9 mouse cellular contexts compared by ENCODE assay signal in the genomic region with DNA sequence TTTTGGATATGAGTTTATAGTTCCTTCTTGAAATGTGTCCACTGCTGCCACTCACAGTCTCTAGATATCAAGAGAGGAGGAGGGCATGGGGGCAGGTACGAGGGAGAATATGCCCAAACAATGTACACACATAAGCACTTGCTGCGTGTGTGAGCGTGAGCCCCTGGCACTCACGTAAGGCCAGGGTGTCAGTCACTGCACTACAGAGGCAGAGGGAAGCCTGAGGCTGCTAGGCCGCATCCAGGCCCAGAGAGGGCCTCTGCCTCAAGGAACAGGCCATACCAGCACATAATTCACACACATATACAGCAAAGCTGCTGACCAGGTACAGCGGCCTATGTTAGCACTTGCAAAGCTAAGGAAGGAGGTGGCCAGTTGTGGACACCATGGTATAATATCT. TPM values are rescaled to one million over a fixed set of nuclear protein-coding genes. Genes with fewer than 3 reads are reported as not detected.
DNase-seq lines count a peak whose midpoint lies in the region; ATAC-seq lines count a peak whose summit lies in the region.
"Had no signal": no experiment of that assay in that cellular context is flagged by ENCODE, and none has a peak within 500 bp of the region (broad histone marks: within the 10 kb centered on the region; RNA-seq: fewer than 3 reads in every experiment).

No protein-coding gene starts in this region.

- no peak overlapping the region for H3K27ac ChIP-seq in limb, embryonic 12.5 days
- H3K27ac ChIP-seq in limb, embryonic 10.5 days: no peak overlapping the region
- H3K27ac ChIP-seq in heart, embryonic 16.5 days (ENCODE audit: low read length): no peak overlapping the region
- H3K27ac ChIP-seq in liver, embryonic 16.5 days (ENCODE audit: low read length): peak overlapping the region; percentile 50; the same call in 1 of the 2 replicates

- H3K4me2 ChIP-seq in limb, embryonic 12.5 days: peak overlapping the region; percentile 67
- peak overlapping the region; percentile 81 for H3K4me2 ChIP-seq in heart, embryonic 16.5 days (ENCODE audit: low read depth, low read length)
- H3K4me2 ChIP-seq in liver, embryonic 16.5 days (ENCODE audit: low read depth, low read length): peak overlapping the region; percentile 89

- H3K27me3 ChIP-seq in erythroblast, embryonic 14.5 days (ENCODE audit: control insufficient read depth): no peaks in the 10 kb centered on the region
- no peaks in the 10 kb centered on the region for H3K27me3 ChIP-seq in limb, embryonic 12.5 days
- no peaks in the 10 kb centered on the region for H3K27me3 ChIP-seq in limb, embryonic 10.5 days (ENCODE audit: low read depth, poor library complexity, severe bottlenecking)
- H3K27me3 ChIP-seq in heart, embryonic 16.5 days (ENCODE audit: control insufficient read depth, insufficient read depth, low read length): no peaks in the 10 kb centered on the region
- no peaks in the 10 kb centered on the region for H3K27me3 ChIP-seq in liver, embryonic 16.5 days (ENCODE audit: control insufficient read depth, insufficient read depth, low read depth, low read length)

- peaks cover 34% of the 10 kb centered on the region for H3K36me3 ChIP-seq in erythroblast, embryonic 14.5 days (ENCODE audit: control insufficient read depth)
- peaks cover 18% of the 10 kb centered on the region for H3K36me3 ChIP-seq in limb, embryonic 12.5 days
- peaks cover 26% of the 10 kb centered on the region for H3K36me3 ChIP-seq in limb, embryonic 10.5 days
- peaks cover 7% of the 10 kb centered on the region; the same call in 1 of the 2 replicates for H3K36me3 ChIP-seq in heart, embryonic 16.5 days (ENCODE audit: control insufficient read depth, insufficient read depth)
- peaks cover 12% of the 10 kb centered on the region for H3K36me3 ChIP-seq in liver, embryonic 16.5 days (ENCODE audit: control insufficient read depth, insufficient read depth)

- ATAC-seq in erythroblast, adult 5-6 weeks (replicated peaks; ENCODE audit: low FRiP score, poor library complexity, severe bottlenecking): no peak
- no peak for ATAC-seq in limb, embryonic 12.5 days (ENCODE audit: insufficient number of reproducible peaks, insufficient read depth, low FRiP score, low TSS enrichment, low read depth)
- ATAC-seq in heart, embryonic 16.5 days (replicated peaks; ENCODE audit: extremely low read depth, insufficient read depth, low FRiP score): no peak
- ATAC-seq in liver, embryonic 16.5 days (ENCODE audit: low read depth): no peak
- no peak for ATAC-seq in megakaryocyte-erythroid progenitor cell, adult 5-6 weeks (replicated peaks; ENCODE audit: low FRiP score, low TSS enrichment, poor library complexity, severe bottlenecking)

- H3K4me1 ChIP-seq in erythroblast, embryonic 14.5 days (ENCODE audit: control insufficient read depth): peaks cover 29% of the 10 kb centered on the region
- peaks cover 17% of the 10 kb centered on the region for H3K4me1 ChIP-seq in limb, embryonic 12.5 days (replicated peaks)
- H3K4me1 ChIP-seq in limb, embryonic 10.5 days: peaks cover 14% of the 10 kb centered on the region; the same call in 1 of the 2 replicates
- H3K4me1 ChIP-seq in heart, embryonic 16.5 days (ENCODE audit: control insufficient read depth, insufficient read depth, low read length): peaks cover 12% of the 10 kb centered on the region
- peaks cover 18% of the 10 kb centered on the region for H3K4me1 ChIP-seq in liver, embryonic 16.5 days (ENCODE audit: control insufficient read depth, low read depth, low read length)

- WGBS in limb, embryonic 12.5 days: 91% methylated on average over 6 of the region's 6 CpGs
- 90% methylated on average over 6 of the region's 6 CpGs for WGBS in limb, embryonic 10.5 days
- 80% methylated on average over 6 of the region's 6 CpGs for WGBS in heart, embryonic 16.5 days
- 64% methylated on average over 6 of the region's 6 CpGs for WGBS in liver, embryonic 16.5 days (ENCODE audit: insufficient replicate concordance)

- H3K9ac ChIP-seq in limb, embryonic 12.5 days (replicated peaks): no peak overlapping the region
- H3K9ac ChIP-seq in heart, embryonic 16.5 days (ENCODE audit: low read length): 0 out of 2 replicates have a peak overlapping the region, but pooled peaks have one; percentile 9
- peak overlapping the region; percentile 99; the same call in 1 of the 2 replicates for H3K9ac ChIP-seq in liver, embryonic 16.5 days (ENCODE audit: low read depth, low read length)

- no peak for DNase-seq in limb, embryonic 10.5 days (ENCODE audit: low spot score)
- DNase-seq in adrenal gland, postnatal 36 days: no peak
- DNase-seq: lung, postnatal 14 days had no signal

- peak overlapping the region; percentile 97 for H3K4me3 ChIP-seq in erythroblast, embryonic 14.5 days (replicated peaks)
- H3K4me3 ChIP-seq in limb, embryonic 12.5 days (replicated peaks): no peak overlapping the region
- H3K4me3 ChIP-seq in limb, embryonic 10.5 days: no peak overlapping the region
- no peak overlapping the region for H3K4me3 ChIP-seq in heart, embryonic 16.5 days (ENCODE audit: low read length)
- H3K4me3 ChIP-seq in liver, embryonic 16.5 days (ENCODE audit: low read depth, low read length): peak overlapping the region; percentile 100

- no peaks in the 10 kb centered on the region for H3K9me3 ChIP-seq in erythroblast, embryonic 14.5 days (ENCODE audit: control insufficient read depth, low read length)
- no peaks in the 10 kb centered on the region for H3K9me3 ChIP-seq in limb, embryonic 12.5 days
- no peaks in the 10 kb centered on the region for H3K9me3 ChIP-seq in limb, embryonic 10.5 days (replicated peaks)
- no peaks in the 10 kb centered on the region for H3K9me3 ChIP-seq in heart, embryonic 16.5 days (replicated peaks; ENCODE audit: control insufficient read depth, low read length)
- H3K9me3 ChIP-seq in liver, embryonic 16.5 days (replicated peaks; ENCODE audit: control insufficient read depth, low read length): no peaks in the 10 kb centered on the region

RNA-seq across cellular contexts. Expression of a gene that starts 2.1 kb away (rescaled TPM):
- 0.15 TPM in 2 replicates for polyA plus RNA-seq in erythroblast, embryonic 14.5 days (2012)
- total RNA-seq in erythroblast, adult 5-6 weeks (2015; ENCODE audit: low replicate concordance): 22.8 and 38.6 TPM in 2 replicates
- total RNA-seq in erythroblast, adult 5-6 weeks (2017; ENCODE audit: low replicate concordance): 16.2 and 17.9 TPM in 2 replicates
- 54.7 and 55.5 TPM in 2 replicates for polyA plus RNA-seq in limb, embryonic 12.5 days (2016; fragmentation: Nextera tagmentation; extraction: Ambion mirVana)
- polyA plus RNA-seq in limb, embryonic 10.5 days (2016; fragmentation: Nextera tagmentation; extraction: Ambion mirVana): 44.8 and 45.2 TPM in 2 replicates
- polyA plus RNA-seq in heart, embryonic 16.5 days (2015; fragmentation: Nextera tagmentation; extraction: Ambion mirVana): 34.1 and 36.3 TPM in 2 replicates
- polyA plus RNA-seq in liver, embryonic 16.5 days (2015; fragmentation: Nextera tagmentation; extraction: Ambion mirVana): 21.2 and 22.3 TPM in 2 replicates
- 10 to 100 TPM; 49.9 to 51.4 TPM for total RNA-seq in adrenal gland, postnatal 36 days (2021)
- total RNA-seq in megakaryocyte-erythroid progenitor cell, adult 5-6 weeks (2014; fragmentation: Nextera tagmentation): 48.1 and 53.9 TPM in 2 replicates
- 83.5 and 95.2 TPM in 2 replicates for total RNA-seq in megakaryocyte-erythroid progenitor cell, adult 5-6 weeks (2017)

RNA-seq across cellular contexts. Expression of a gene that starts 44.8 kb away (rescaled TPM):
- 0.67 and 1.6 TPM in 2 replicates for polyA plus RNA-seq in erythroblast, embryonic 14.5 days (2012)
- 64.0 and 69.2 TPM in 2 replicates for total RNA-seq in erythroblast, adult 5-6 weeks (2015; ENCODE audit: low replicate concordance)
- 97.6 and 133 TPM in 2 replicates for total RNA-seq in erythroblast, adult 5-6 weeks (2017; ENCODE audit: low replicate concordance)
- 300 and 302 TPM in 2 replicates for polyA plus RNA-seq in limb, embryonic 12.5 days (2016; fragmentation: Nextera tagmentation; extraction: Ambion mirVana)
- 406 and 409 TPM in 2 replicates for polyA plus RNA-seq in limb, embryonic 10.5 days (2016; fragmentation: Nextera tagmentation; extraction: Ambion mirVana)
- polyA plus RNA-seq in heart, embryonic 16.5 days (2015; fragmentation: Nextera tagmentation; extraction: Ambion mirVana): 187 and 205 TPM in 2 replicates
- 186 and 211 TPM in 2 replicates for polyA plus RNA-seq in liver, embryonic 16.5 days (2015; fragmentation: Nextera tagmentation; extraction: Ambion mirVana)
- total RNA-seq in adrenal gland, postnatal 36 days (2021): 1 to 10 TPM; 5.5 to 6.5 TPM
- 99.3 and 102 TPM in 2 replicates for total RNA-seq in megakaryocyte-erythroid progenitor cell, adult 5-6 weeks (2014; fragmentation: Nextera tagmentation)
- total RNA-seq in megakaryocyte-erythroid progenitor cell, adult 5-6 weeks (2017): 150 and 153 TPM in 2 replicates

RNA-seq across cellular contexts. Expression of a gene that starts 55.4 kb away (rescaled TPM):
- 4.0 and 4.3 TPM in 2 replicates for polyA plus RNA-seq in erythroblast, embryonic 14.5 days (2012)
- 29.9 and 45.5 TPM in 2 replicates for total RNA-seq in erythroblast, adult 5-6 weeks (2015; ENCODE audit: low replicate concordance)
- total RNA-seq in erythroblast, adult 5-6 weeks (2017; ENCODE audit: low replicate concordance): 19.2 and 24.7 TPM in 2 replicates
- 55.2 and 60.7 TPM in 2 replicates for polyA plus RNA-seq in limb, embryonic 12.5 days (2016; fragmentation: Nextera tagmentation; extraction: Ambion mirVana)
- polyA plus RNA-seq in limb, embryonic 10.5 days (2016; fragmentation: Nextera tagmentation; extraction: Ambion mirVana): 72.3 and 77.8 TPM in 2 replicates
- polyA plus RNA-seq in heart, embryonic 16.5 days (2015; fragmentation: Nextera tagmentation; extraction: Ambion mirVana): 14.6 and 16.7 TPM in 2 replicates
- 24.0 and 24.2 TPM in 2 replicates for polyA plus RNA-seq in liver, embryonic 16.5 days (2015; fragmentation: Nextera tagmentation; extraction: Ambion mirVana)
- total RNA-seq in adrenal gland, postnatal 36 days (2021): under 1 TPM; 0.66 TPM
- 58.3 and 100 TPM in 2 replicates for total RNA-seq in megakaryocyte-erythroid progenitor cell, adult 5-6 weeks (2014; fragmentation: Nextera tagmentation)
- total RNA-seq in megakaryocyte-erythroid progenitor cell, adult 5-6 weeks (2017): 67.0 and 95.9 TPM in 2 replicates

Comparison
In these comparisons a context has a peak if more than half of its experiments do, and no peak if none do; other contexts are left out.
1. H3K4me3 ChIP-seq: peak in erythroblast, embryonic 14.5 days (single experiment) and liver, embryonic 16.5 days (single experiment); none in limb, embryonic 12.5 days (single experiment), limb, embryonic 10.5 days (single experiment) and heart, embryonic 16.5 days (single experiment).
2. RNA of a gene that starts 2.1 kb away (polyA plus RNA-seq): 54.7 to 55.5 TPM in limb, embryonic 12.5 days, 44.8 to 45.2 TPM in limb, embryonic 10.5 days, 34.1 to 36.3 TPM in heart, embryonic 16.5 days and 21.2 to 22.3 TPM in liver, embryonic 16.5 days; 0.15 TPM in erythroblast, embryonic 14.5 days; every median in the first group is over 10 times any median in the second.
3. RNA of a gene that starts 44.8 kb away (polyA plus RNA-seq): 406 to 409 TPM in limb, embryonic 10.5 days, 300 to 302 TPM in limb, embryonic 12.5 days, 187 to 205 TPM in heart, embryonic 16.5 days and 186 to 211 TPM in liver, embryonic 16.5 days; 0.67 to 1.6 TPM in erythroblast, embryonic 14.5 days; every median in the first group is over 10 times any median in the second.
4. Peak in every context shown above with its lines, with median percentiles within 50 percentile points of each other: H3K4me2 ChIP-seq.